In the genomic region with DNA sequence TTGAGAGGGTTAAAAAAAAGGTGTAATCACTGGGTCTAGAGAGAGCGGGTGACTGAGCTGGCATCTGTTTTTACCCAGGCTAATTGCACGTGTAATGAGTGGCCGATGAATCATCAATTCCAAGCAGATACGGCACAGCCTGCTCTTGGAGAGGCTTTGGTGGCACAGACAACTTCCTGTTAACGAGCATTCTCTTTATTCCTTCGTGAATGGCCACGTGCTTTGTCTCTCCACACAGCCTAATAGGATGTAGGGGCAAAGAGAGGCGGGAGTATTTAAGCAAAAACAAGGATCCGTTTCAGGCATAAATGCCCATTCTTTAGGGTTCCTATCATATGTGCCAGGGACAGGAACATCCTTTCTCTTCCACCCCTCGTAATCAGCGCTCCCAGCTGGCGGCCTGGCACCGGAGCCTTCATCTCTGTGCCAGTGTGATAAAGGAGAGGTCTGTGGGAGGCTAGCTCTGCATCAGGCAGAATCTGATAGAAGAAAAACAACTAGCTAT, we compare ENCODE assay signal across 10 mouse cellular contexts. TPM values are rescaled to one million over a fixed set of nuclear protein-coding genes. Genes with fewer than 3 reads are reported as not detected.
DNase-seq lines count a peak whose midpoint lies in the region; ATAC-seq lines count a peak whose summit lies in the region.
"Had no signal": no experiment of that assay in that cellular context is flagged by ENCODE, and none has a peak within 500 bp of the region (broad histone marks: within the 10 kb centered on the region; RNA-seq: fewer than 3 reads in every experiment).

No protein-coding gene starts in this region.

- no peak overlapping the region for H3K4me3 ChIP-seq in forebrain, embryonic 14.5 days (ENCODE audit: low read depth, low read length)
- H3K4me3 ChIP-seq in liver, embryonic 13.5 days (replicated peaks) = no peak overlapping the region
- H3K4me3 ChIP-seq: embryonic facial prominence, embryonic 12.5 days had no signal

- peaks cover 10% of the 10 kb centered on the region; the same call in 1 of the 2 replicates for H3K4me1 ChIP-seq in forebrain, embryonic 14.5 days (ENCODE audit: control insufficient read depth, insufficient read depth, low read length)
- peaks cover 42% of the 10 kb centered on the region for H3K4me1 ChIP-seq in liver, embryonic 13.5 days (replicated peaks)

- peaks cover 65% of the 10 kb centered on the region for H3K36me3 ChIP-seq in forebrain, embryonic 14.5 days (ENCODE audit: control insufficient read depth, insufficient read depth, low read length)
- H3K36me3 ChIP-seq in liver, embryonic 13.5 days = peaks cover 40% of the 10 kb centered on the region

- peak; percentile 54 for ATAC-seq in forebrain, embryonic 14.5 days
- 0 out of 2 replicates have a peak, but pooled peaks have one; percentile 22 for ATAC-seq in liver, embryonic 13.5 days (ENCODE audit: low read depth)
- ATAC-seq in activated CD4-positive, CD25-positive, alpha-beta regulatory T cell, adult 4 months = no peak

- no peak overlapping the region for H3K4me2 ChIP-seq in forebrain, embryonic 14.5 days (ENCODE audit: low read length)
- no peak overlapping the region for H3K4me2 ChIP-seq in liver, embryonic 13.5 days
- H3K4me2 ChIP-seq: embryonic facial prominence, embryonic 12.5 days had no signal

- 19% methylated on average over 13 of the region's 13 CpGs for WGBS in forebrain, embryonic 14.5 days
- 57% methylated on average over 13 of the region's 13 CpGs for WGBS in liver, embryonic 13.5 days (ENCODE audit: insufficient replicate concordance)

- H3K9me3 ChIP-seq in forebrain, embryonic 14.5 days (replicated peaks; ENCODE audit: control insufficient read depth, low read length) = no peaks in the 10 kb centered on the region
- H3K9me3 ChIP-seq in liver, embryonic 13.5 days (replicated peaks) = no peaks in the 10 kb centered on the region
- H3K9me3 ChIP-seq: embryonic facial prominence, embryonic 12.5 days had no signal

- peak overlapping the region; percentile 87 for H3K27ac ChIP-seq in forebrain, embryonic 14.5 days (ENCODE audit: low read depth, low read length)
- H3K27ac ChIP-seq in liver, embryonic 13.5 days = peak overlapping the region; percentile 65; the same call in 1 of the 2 replicates
- H3K27ac ChIP-seq: embryonic facial prominence, embryonic 12.5 days had no signal

- no peaks in the 10 kb centered on the region for H3K27me3 ChIP-seq in forebrain, embryonic 14.5 days (replicated peaks; ENCODE audit: control insufficient read depth, insufficient read depth, low read length)
- H3K27me3 ChIP-seq in liver, embryonic 13.5 days = no peaks in the 10 kb centered on the region
- H3K27me3 ChIP-seq: embryonic facial prominence, embryonic 12.5 days had no signal

- peak; percentile 40 for DNase-seq in adrenal gland, postnatal 10 days
- no peak for DNase-seq in adrenal gland, adult 8-10 months
- peak; percentile 73 for DNase-seq in 416B (ENCODE audit: low read depth)
- DNase-seq in forebrain, embryonic 14.5 days (ENCODE audit: low spot score) = peak; percentile 80
- DNase-seq in liver, embryonic 13.5 days = no peak
- DNase-seq in spleen, postnatal 14 days (ENCODE audit: low spot score in 2 of 2) = peak; percentile 31 to 43
- DNase-seq in gastrocnemius, postnatal 25 days = no peak

- peak overlapping the region; percentile 40; the same call in 1 of the 2 replicates for H3K9ac ChIP-seq in forebrain, embryonic 14.5 days (ENCODE audit: low read length)
- no peak overlapping the region for H3K9ac ChIP-seq in liver, embryonic 13.5 days
- H3K9ac ChIP-seq: embryonic facial prominence, embryonic 12.5 days had no signal

RNA-seq across cellular contexts. Expression of a gene that starts 1.9 kb away (rescaled TPM):
- 1,000 to 10,000 TPM; 1,543 to 1,818 TPM for total RNA-seq in adrenal gland, postnatal 10 days (2021)
- 100 to 1,000 TPM; 189 to 666 (median 461) TPM for total RNA-seq in adrenal gland, adult 8-10 months (2022)
- 0.77 and 1.2 TPM in 2 replicates for polyA plus RNA-seq in forebrain, embryonic 14.5 days (2014; fragmentation: Nextera tagmentation; extraction: Ambion mirVana)
- 11.5 and 13.9 TPM in 2 replicates for polyA plus RNA-seq in liver, embryonic 13.5 days (2015; fragmentation: Nextera tagmentation; extraction: Ambion mirVana)
- total RNA-seq in gastrocnemius, postnatal 25 days (2021) = 100 to 1,000 TPM; 415 to 536 TPM
- under 1 TPM; 0.16 to 0.60 TPM for polyA plus RNA-seq in activated CD4-positive, CD25-positive, alpha-beta regulatory T cell, adult 4 months (2017; shearing (Covaris generic))

RNA-seq across cellular contexts. Expression of a gene that starts 10.0 kb away (rescaled TPM):
- 100 to 1,000 TPM; 178 to 185 TPM for total RNA-seq in adrenal gland, postnatal 10 days (2021)
- 100 to 1,000 TPM; 200 to 304 (median 253) TPM for total RNA-seq in adrenal gland, adult 8-10 months (2022)
- 195 and 238 TPM in 2 replicates for polyA plus RNA-seq in forebrain, embryonic 14.5 days (2014; fragmentation: Nextera tagmentation; extraction: Ambion mirVana)
- polyA plus RNA-seq in liver, embryonic 13.5 days (2015; fragmentation: Nextera tagmentation; extraction: Ambion mirVana) = 71.6 and 80.5 TPM in 2 replicates
- 100 to 1,000 TPM; 171 to 172 TPM for total RNA-seq in gastrocnemius, postnatal 25 days (2021)
- 100 to 1,000 TPM; 152 to 189 TPM for polyA plus RNA-seq in activated CD4-positive, CD25-positive, alpha-beta regulatory T cell, adult 4 months (2017; shearing (Covaris generic))

RNA-seq across cellular contexts. Expression of a gene that starts 10.1 kb away (rescaled TPM):
- 10 to 100 TPM; 10.9 to 24.6 TPM for total RNA-seq in adrenal gland, postnatal 10 days (2021)
- total RNA-seq in adrenal gland, adult 8-10 months (2022) = 10 to 100 TPM; 30.4 to 55.2 (median 34.8) TPM
- polyA plus RNA-seq in forebrain, embryonic 14.5 days (2014; fragmentation: Nextera tagmentation; extraction: Ambion mirVana) = not detected in 2 replicates
- not detected in 2 replicates for polyA plus RNA-seq in liver, embryonic 13.5 days (2015; fragmentation: Nextera tagmentation; extraction: Ambion mirVana)
- 1 to 10 TPM in 1 of 2 experiments, not detected in 1; 1.6 TPM for total RNA-seq in gastrocnemius, postnatal 25 days (2021)
- polyA plus RNA-seq in activated CD4-positive, CD25-positive, alpha-beta regulatory T cell, adult 4 months (2017; shearing (Covaris generic)) = not detected
- polyA plus RNA-seq: embryonic facial prominence, embryonic 12.5 days; stomach, embryonic 14.5 days had no signal

RNA-seq across cellular contexts. Expression of a gene that starts 13.5 kb away (rescaled TPM):
- 10 to 100 TPM; 47.1 to 49.6 TPM for total RNA-seq in adrenal gland, postnatal 10 days (2021)
- 10 to 100 TPM; 45.2 to 90.5 (median 62.8) TPM for total RNA-seq in adrenal gland, adult 8-10 months (2022)
- polyA plus RNA-seq in forebrain, embryonic 14.5 days (2014; fragmentation: Nextera tagmentation; extraction: Ambion mirVana) = 90.7 and 98.1 TPM in 2 replicates
- 7.1 TPM in 2 replicates for polyA plus RNA-seq in liver, embryonic 13.5 days (2015; fragmentation: Nextera tagmentation; extraction: Ambion mirVana)
- total RNA-seq in gastrocnemius, postnatal 25 days (2021) = 1 to 10 TPM; 4.6 to 5.9 TPM
- 10 to 100 TPM in 1 of 2 experiments, 1 to 10 TPM in 1; 8.6 to 10.8 TPM for polyA plus RNA-seq in activated CD4-positive, CD25-positive, alpha-beta regulatory T cell, adult 4 months (2017; shearing (Covaris generic))

RNA-seq across cellular contexts. Expression of a gene that starts 45.2 kb away (rescaled TPM):
- 1 to 10 TPM in 1 of 2 experiments, under 1 TPM in 1; 0.75 to 1.5 TPM for total RNA-seq in adrenal gland, postnatal 10 days (2021)
- total RNA-seq in adrenal gland, adult 8-10 months (2022) = 1 to 10 TPM; 1.4 to 2.5 (median 1.8) TPM
- polyA plus RNA-seq in forebrain, embryonic 14.5 days (2014; fragmentation: Nextera tagmentation; extraction: Ambion mirVana) = 15.6 and 18.9 TPM in 2 replicates
- 0.53 and 0.57 TPM in 2 replicates for polyA plus RNA-seq in liver, embryonic 13.5 days (2015; fragmentation: Nextera tagmentation; extraction: Ambion mirVana)
- under 1 TPM; 0.08 to 0.61 TPM for total RNA-seq in gastrocnemius, postnatal 25 days (2021)
- polyA plus RNA-seq in activated CD4-positive, CD25-positive, alpha-beta regulatory T cell, adult 4 months (2017; shearing (Covaris generic)) = under 1 TPM; 0.22 to 0.32 TPM

Comparison
In these comparisons a context has a peak if more than half of its experiments do, and no peak if none do; other contexts are left out.
1. DNase-seq: peak in adrenal gland, postnatal 10 days (single experiment), 416B (single experiment), forebrain, embryonic 14.5 days (single experiment) and spleen, postnatal 14 days (2 of 2); none in adrenal gland, adult 8-10 months (single experiment), liver, embryonic 13.5 days (single experiment) and gastrocnemius, postnatal 25 days (single experiment).
2. RNA of a gene that starts 10.1 kb away (total RNA-seq): 30.4 to 55.2 TPM in adrenal gland, adult 8-10 months and 10.9 to 24.6 TPM in adrenal gland, postnatal 10 days; 1.6 TPM in gastrocnemius, postnatal 25 days; every median in the first group is over 4 times any median in the second.